Mouse (Mus musculus): ENCODE results near the gene Tepp.

GRCm38 (mm10) chr8:95331720-95332436 lies 21.5 kb downstream of the Tepp start, which contains the start of the genes Zfp319 and Usb1:
- peak; percentile 87 for TF ChIP-seq POLR2A (IDR thresholded peaks at IDR 0.05; ENCODE audit: extremely low read depth, insufficient read depth, low read length)
- TF ChIP-seq CTCF (IDR thresholded peaks at IDR 0.05; ENCODE audit: low read depth, low read length): peak; percentile 69

All from liver, adult 2 months (tissue).